ENCODE assay signal across 20 mouse cellular contexts in genomic region chr10:14034046-14034445, GRCm38 (mm10).
DNase-seq lines count a peak whose midpoint lies in the region; ATAC-seq and TF ChIP-seq lines count a peak whose summit lies in the region.
"Had no signal": no experiment of that assay in that cellular context is flagged by ENCODE, and none has a peak within 500 bp of the region (broad histone marks: within the 10 kb centered on the region; RNA-seq: fewer than 3 reads in every experiment).

No protein-coding gene starts in this region.

- H3K4me2 ChIP-seq in midbrain, embryonic 11.5 days: no peak overlapping the region
- H3K4me2 ChIP-seq in midbrain, embryonic 14.5 days (ENCODE audit: low read length): no peak overlapping the region
- H3K4me2 ChIP-seq in stomach, postnatal 0 days (replicated peaks; ENCODE audit: low read depth): no peak overlapping the region
- no peak overlapping the region for H3K4me2 ChIP-seq in liver, postnatal 0 days (ENCODE audit: low read depth, low read length)
- H3K4me2 ChIP-seq: forebrain, embryonic 13.5 days; heart, embryonic 11.5 days; hindbrain, embryonic 12.5 days; hindbrain, embryonic 15.5 days had no signal

- no peaks in the 10 kb centered on the region for H3K4me1 ChIP-seq in midbrain, embryonic 11.5 days (ENCODE audit: control insufficient read depth, insufficient read depth, low read length)
- no peaks in the 10 kb centered on the region for H3K4me1 ChIP-seq in midbrain, embryonic 14.5 days (ENCODE audit: control insufficient read depth, insufficient read depth, low read length)
- no peaks in the 10 kb centered on the region for H3K4me1 ChIP-seq in stomach, postnatal 0 days (replicated peaks; ENCODE audit: control insufficient read depth, insufficient read depth)
- no peaks in the 10 kb centered on the region for H3K4me1 ChIP-seq in liver, postnatal 0 days (ENCODE audit: insufficient read depth)
- H3K4me1 ChIP-seq: forebrain, embryonic 10.5 days; forebrain, embryonic 13.5 days; hindbrain, embryonic 12.5 days; hindbrain, embryonic 15.5 days had no signal

- no peak overlapping the region for H3K27ac ChIP-seq in midbrain, embryonic 11.5 days (ENCODE audit: low read depth, low read length)
- no peak overlapping the region for H3K27ac ChIP-seq in midbrain, embryonic 14.5 days (replicated peaks; ENCODE audit: low read depth, low read length)
- no peak overlapping the region for H3K27ac ChIP-seq in stomach, postnatal 0 days (replicated peaks)
- H3K27ac ChIP-seq in liver, postnatal 0 days (ENCODE audit: low read depth): no peak overlapping the region
- H3K27ac ChIP-seq: forebrain, embryonic 10.5 days; forebrain, embryonic 13.5 days; heart, adult 2 months; hindbrain, embryonic 12.5 days; hindbrain, embryonic 15.5 days had no signal

- no peak for TF ChIP-seq CTCF in stomach, postnatal 0 days (IDR thresholded peaks at IDR 0.05; ENCODE audit: low read depth)
- no peak for TF ChIP-seq CTCF in liver, postnatal 0 days (IDR thresholded peaks at IDR 0.05; ENCODE audit: low read depth)

- ATAC-seq in midbrain, embryonic 11.5 days (ENCODE audit: low FRiP score): no peak
- no peak for ATAC-seq in midbrain, embryonic 14.5 days (ENCODE audit: low FRiP score, low TSS enrichment)
- ATAC-seq in stomach, postnatal 0 days (ENCODE audit: low FRiP score, low TSS enrichment): no peak
- no peak for ATAC-seq in liver, postnatal 0 days
- ATAC-seq: forebrain, embryonic 13.5 days; forebrain, embryonic 16.5 days; intestine, embryonic 16.5 days had no signal

- no peak overlapping the region for H3K9ac ChIP-seq in midbrain, embryonic 11.5 days (ENCODE audit: low read length)
- no peak overlapping the region for H3K9ac ChIP-seq in midbrain, embryonic 14.5 days (replicated peaks; ENCODE audit: low read length)
- H3K9ac ChIP-seq in stomach, postnatal 0 days (ENCODE audit: low read length): no peak overlapping the region
- H3K9ac ChIP-seq in liver, postnatal 0 days (replicated peaks): no peak overlapping the region
- H3K9ac ChIP-seq: forebrain, embryonic 13.5 days; hindbrain, embryonic 12.5 days; hindbrain, embryonic 15.5 days had no signal

- no peaks in the 10 kb centered on the region for H3K27me3 ChIP-seq in midbrain, embryonic 11.5 days (ENCODE audit: control insufficient read depth, insufficient read depth, low read length)
- H3K27me3 ChIP-seq in midbrain, embryonic 14.5 days (ENCODE audit: control insufficient read depth, insufficient read depth, low read length): no peaks in the 10 kb centered on the region
- H3K27me3 ChIP-seq in stomach, postnatal 0 days (ENCODE audit: control insufficient read depth, insufficient read depth, low read length): no peaks in the 10 kb centered on the region
- no peaks in the 10 kb centered on the region for H3K27me3 ChIP-seq in liver, postnatal 0 days (ENCODE audit: insufficient read depth, low read length)
- H3K27me3 ChIP-seq: forebrain, embryonic 13.5 days; hindbrain, embryonic 12.5 days; hindbrain, embryonic 15.5 days had no signal

- H3K4me3 ChIP-seq in midbrain, embryonic 11.5 days (ENCODE audit: low read depth, low read length): no peak overlapping the region
- no peak overlapping the region for H3K4me3 ChIP-seq in midbrain, embryonic 14.5 days (replicated peaks; ENCODE audit: low read depth, low read length)
- H3K4me3 ChIP-seq in stomach, postnatal 0 days (ENCODE audit: low read depth, low read length): no peak overlapping the region
- H3K4me3 ChIP-seq in liver, postnatal 0 days (ENCODE audit: low read depth, low read length): no peak overlapping the region
- H3K4me3 ChIP-seq: forebrain, embryonic 10.5 days; forebrain, embryonic 13.5 days; heart, adult 2 months; hindbrain, embryonic 12.5 days; hindbrain, embryonic 15.5 days had no signal

- peak; percentile 47 for DNase-seq in midbrain, embryonic 11.5 days (ENCODE audit: low spot score, missing footprints)
- DNase-seq in midbrain, embryonic 14.5 days: no peak
- peak; percentile 47 for DNase-seq in CD4-positive helper T cell, adult 2 months (ENCODE audit: low read depth, low spot score)
- peak; percentile 68 for DNase-seq in induced T-regulatory cell, adult 2 months (ENCODE audit: low read depth)
- DNase-seq in stomach, postnatal 0 days (ENCODE audit: low spot score): no peak
- no peak for DNase-seq in liver, postnatal 0 days
- DNase-seq: adrenal gland, adult 2 months; adrenal gland, postnatal 14 days; cerebellum, adult 11-12 months; cerebellum, adult 9-10 months; cerebellum, postnatal 14 days; gastrocnemius, postnatal 25 days; heart, adult 2 months had no signal

- 88% methylated on average over 7 of the region's 7 CpGs for WGBS in midbrain, embryonic 11.5 days
- WGBS in midbrain, embryonic 14.5 days: 94% methylated on average over 7 of the region's 7 CpGs
- 88% methylated on average over 7 of the region's 7 CpGs for WGBS in stomach, postnatal 0 days
- WGBS in liver, postnatal 0 days (ENCODE audit: insufficient replicate concordance): 77% methylated on average over 7 of the region's 7 CpGs

- no peak for TF ChIP-seq EP300 in stomach, postnatal 0 days (optimal IDR thresholded peaks at IDR 0.05)
- no peak for TF ChIP-seq EP300 in liver, postnatal 0 days (IDR thresholded peaks at IDR 0.05; ENCODE audit: low read depth)

- no peaks in the 10 kb centered on the region for H3K9me3 ChIP-seq in midbrain, embryonic 11.5 days (ENCODE audit: control insufficient read depth, low read length)
- H3K9me3 ChIP-seq in midbrain, embryonic 14.5 days (ENCODE audit: control insufficient read depth, low read length): no peaks in the 10 kb centered on the region
- no peaks in the 10 kb centered on the region for H3K9me3 ChIP-seq in stomach, postnatal 0 days (ENCODE audit: control insufficient read depth, low read length)
- no peaks in the 10 kb centered on the region for H3K9me3 ChIP-seq in liver, postnatal 0 days (ENCODE audit: low read length)
- H3K9me3 ChIP-seq: forebrain, embryonic 10.5 days; forebrain, embryonic 13.5 days; hindbrain, embryonic 12.5 days; hindbrain, embryonic 15.5 days had no signal

- H3K36me3 ChIP-seq in midbrain, embryonic 11.5 days (ENCODE audit: control insufficient read depth, insufficient read depth, low read length): no peaks in the 10 kb centered on the region
- H3K36me3 ChIP-seq in midbrain, embryonic 14.5 days (ENCODE audit: control insufficient read depth, insufficient read depth, low read length): no peaks in the 10 kb centered on the region
- no peaks in the 10 kb centered on the region for H3K36me3 ChIP-seq in stomach, postnatal 0 days (ENCODE audit: control insufficient read depth, insufficient read depth, low read length)
- H3K36me3 ChIP-seq in liver, postnatal 0 days (replicated peaks; ENCODE audit: insufficient read depth, low read length): no peaks in the 10 kb centered on the region
- H3K36me3 ChIP-seq: forebrain, embryonic 10.5 days; hindbrain, embryonic 12.5 days; hindbrain, embryonic 15.5 days had no signal

Comparison
In these comparisons a context has a peak if more than half of its experiments do, and no peak if none do; other contexts are left out.
1. DNase-seq: peak in midbrain, embryonic 11.5 days (single experiment), CD4-positive helper T cell, adult 2 months (single experiment) and induced T-regulatory cell, adult 2 months (single experiment); none in midbrain, embryonic 14.5 days (single experiment), stomach, postnatal 0 days (single experiment) and liver, postnatal 0 days (single experiment).